11 mouse cellular contexts compared by ENCODE assay signal in the genomic region with DNA sequence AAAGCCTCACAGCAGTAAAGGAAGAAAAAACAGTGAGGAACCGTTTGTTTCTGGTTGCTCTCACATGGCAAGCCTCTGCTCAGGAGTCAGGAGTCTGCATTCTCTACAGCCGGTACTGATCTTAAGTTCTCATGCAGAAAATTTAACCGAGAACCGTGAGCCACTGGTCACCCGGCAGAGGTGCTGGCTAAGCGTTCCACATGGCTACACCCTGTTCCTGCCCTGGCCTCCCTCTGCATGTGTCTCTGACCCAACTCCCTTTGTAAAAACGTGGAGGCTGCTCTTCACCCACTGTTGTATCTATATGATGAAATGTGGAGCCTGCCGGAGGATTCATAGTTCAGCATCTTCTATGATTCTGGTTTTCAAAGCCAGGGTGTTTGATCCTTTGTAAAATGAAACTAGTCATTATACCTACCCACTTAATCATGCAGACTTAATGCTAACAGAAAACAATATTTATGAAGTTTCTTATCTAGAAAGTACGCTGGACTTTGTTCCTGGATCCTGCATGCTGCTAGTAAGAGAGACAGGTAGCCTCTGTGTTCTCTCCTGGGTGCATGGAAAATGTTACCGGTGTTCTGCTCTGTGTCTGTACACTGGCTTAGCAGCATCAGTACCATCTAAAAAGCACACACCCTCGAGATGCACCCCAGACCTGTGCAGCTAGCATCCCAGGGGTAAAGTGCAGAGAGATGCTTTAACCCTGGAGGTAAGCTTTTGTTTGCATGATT.
"Had no signal": no experiment of that assay in that cellular context is flagged by ENCODE, and none has a peak within 500 bp of the region (broad histone marks: within the 10 kb centered on the region; RNA-seq: fewer than 3 reads in every experiment).

No protein-coding gene starts in this region.

- H3K27me3 ChIP-seq: liver, embryonic 12.5 days had no signal

- DNase-seq: lung, embryonic 14.5 days; lung, postnatal 10 days; lung, postnatal 4 days; midbrain, embryonic 14.5 days; right cerebral cortex, adult 18-20 months; thymus, postnatal 4 days had no signal

- H3K4me2 ChIP-seq: hindbrain, embryonic 13.5 days; limb, embryonic 15.5 days; liver, embryonic 12.5 days; lung, embryonic 14.5 days had no signal

- H3K9ac ChIP-seq: hindbrain, embryonic 13.5 days; limb, embryonic 15.5 days; liver, embryonic 12.5 days; lung, embryonic 14.5 days had no signal

- H3K4me1 ChIP-seq: liver, embryonic 12.5 days had no signal

- H3K36me3 ChIP-seq: limb, embryonic 15.5 days; liver, embryonic 12.5 days had no signal

- H3K9me3 ChIP-seq: hindbrain, embryonic 13.5 days; limb, embryonic 15.5 days; liver, embryonic 12.5 days; midbrain, embryonic 10.5 days had no signal

- ATAC-seq: liver, embryonic 12.5 days had no signal

- H3K4me3 ChIP-seq: hindbrain, embryonic 13.5 days; limb, embryonic 15.5 days; liver, embryonic 12.5 days; midbrain, embryonic 10.5 days had no signal

- H3K27ac ChIP-seq: hindbrain, embryonic 13.5 days; kidney, postnatal 0 days; limb, embryonic 15.5 days; liver, embryonic 12.5 days; midbrain, embryonic 10.5 days had no signal
